8 mouse cellular contexts compared by ENCODE assay signal in genomic region chr2:130839874-130840661, GRCm38 (mm10).
DNase-seq lines count a peak whose midpoint lies in the region; ATAC-seq lines count a peak whose summit lies in the region.

No protein-coding gene starts in this region.

- H3K4me1 ChIP-seq in hindbrain, embryonic 14.5 days (replicated peaks; ENCODE audit: control insufficient read depth, insufficient read depth, low read length) = peaks cover 20% of the 10 kb centered on the region

- under 1% methylated on average over 60 of the region's 77 CpGs for WGBS in hindbrain, embryonic 14.5 days

- H3K27ac ChIP-seq in hindbrain, embryonic 14.5 days = peak overlapping the region; percentile 98

- peaks cover 24% of the 10 kb centered on the region for H3K36me3 ChIP-seq in hindbrain, embryonic 14.5 days (replicated peaks; ENCODE audit: control insufficient read depth, insufficient read depth)

- peak overlapping the region; percentile 99 for H3K9ac ChIP-seq in hindbrain, embryonic 14.5 days

- no peaks in the 10 kb centered on the region for H3K9me3 ChIP-seq in hindbrain, embryonic 14.5 days (ENCODE audit: control insufficient read depth, low read length)

- ATAC-seq in hindbrain, embryonic 14.5 days (ENCODE audit: low FRiP score) = peak; percentile 84

- peak overlapping the region; percentile 60 for H3K4me2 ChIP-seq in hindbrain, embryonic 14.5 days (replicated peaks)

- DNase-seq in R1 (ENCODE audit: low read depth, low spot score) = peak; percentile 78
- peak; percentile 86 to 92 for DNase-seq in cerebellum, postnatal 14 days
- peak; percentile 60 to 67 for DNase-seq in frontal cortex, postnatal 25 days (ENCODE audit: low spot score in 2 of 2)
- DNase-seq in hindbrain, embryonic 14.5 days (ENCODE audit: low spot score) = peak; percentile 83
- DNase-seq in layer of hippocampus, postnatal 25 days (ENCODE audit: extremely low spot score in 1 of 2, low spot score in 1 of 2) = peak; percentile 71 to 85
- DNase-seq in lung, postnatal 14 days = peak; percentile 75
- DNase-seq in ovary, postnatal 36 days (ENCODE audit: low spot score) = peak; percentile 80
- peak; percentile 82 for DNase-seq in thymus, postnatal 25 days

- no peaks in the 10 kb centered on the region for H3K27me3 ChIP-seq in hindbrain, embryonic 14.5 days (ENCODE audit: control insufficient read depth, insufficient read depth, low read length)

- H3K4me3 ChIP-seq in hindbrain, embryonic 14.5 days (replicated peaks; ENCODE audit: low read length) = peak overlapping the region; percentile 91

Comparison
In these comparisons a context has a peak if more than half of its experiments do, and no peak if none do; other contexts are left out.
1. Peak in every context shown above with its lines: DNase-seq, ATAC-seq, H3K4me3 ChIP-seq and H3K27ac ChIP-seq.